In the genomic region with DNA sequence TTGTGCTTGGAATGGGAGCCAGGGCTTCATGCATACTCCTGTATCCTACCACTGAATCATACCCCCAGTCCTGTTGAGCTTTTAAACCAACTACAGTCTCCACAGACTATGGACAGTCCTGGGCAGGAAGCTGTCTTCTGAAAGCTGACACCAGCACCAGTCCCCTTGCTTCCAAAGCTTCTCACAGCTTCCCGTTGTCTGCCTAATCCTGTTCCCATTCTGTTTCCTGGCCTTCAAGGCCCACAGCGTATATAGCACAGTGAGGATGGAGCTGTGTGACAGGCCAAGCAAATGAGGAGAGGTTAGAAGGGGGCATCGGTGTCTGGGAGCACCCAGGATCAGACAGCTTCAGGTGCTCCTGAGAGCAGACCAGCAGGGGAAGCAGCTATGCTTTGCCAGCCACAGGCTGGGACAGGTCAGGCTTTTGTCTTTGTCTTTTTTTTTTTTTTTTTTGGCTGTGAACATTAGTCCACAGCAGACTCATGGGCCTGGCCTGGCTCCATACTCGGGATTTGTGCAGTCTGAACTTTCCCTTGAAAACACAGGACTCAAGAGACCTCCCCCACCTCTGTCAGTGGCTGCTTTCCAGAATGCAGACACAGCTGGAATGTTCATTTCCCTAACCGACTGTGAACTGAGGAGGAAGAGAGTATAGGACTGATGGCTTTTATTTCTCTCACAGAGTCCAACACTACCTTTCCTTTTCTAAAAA, we compare ENCODE assay signal across 9 mouse cellular contexts. TPM values are rescaled to one million over a fixed set of nuclear protein-coding genes. Genes with fewer than 3 reads are reported as not detected.
A peak's percentile ranks its signal among the peaks of the same experiment; 100 is the strongest.
DNase-seq lines count a peak whose midpoint lies in the region; ATAC-seq and TF ChIP-seq lines count a peak whose summit lies in the region.
"Had no signal": no experiment of that assay in that cellular context is flagged by ENCODE, and none has a peak within 500 bp of the region (broad histone marks: within the 10 kb centered on the region; RNA-seq: fewer than 3 reads in every experiment).

No protein-coding gene starts in this region.

- peak; percentile 76 for ATAC-seq in heart, embryonic 16.5 days (replicated peaks; ENCODE audit: extremely low read depth, insufficient read depth, low FRiP score)
- peak; percentile 89 for ATAC-seq in limb, embryonic 14.5 days (ENCODE audit: low FRiP score, low read depth)

- 42% methylated on average over 5 of the region's 5 CpGs for WGBS in heart, embryonic 10.5 days
- 25% methylated on average over 5 of the region's 5 CpGs for WGBS in heart, embryonic 16.5 days
- 21% methylated on average over 5 of the region's 5 CpGs for WGBS in limb, embryonic 14.5 days
- 56% methylated on average over 5 of the region's 5 CpGs for WGBS in forebrain, embryonic 10.5 days

- no peak overlapping the region for H3K9ac ChIP-seq in heart, embryonic 16.5 days (ENCODE audit: low read length)
- H3K9ac ChIP-seq in limb, embryonic 14.5 days (ENCODE audit: low read depth, low read length, severe bottlenecking), result peak overlapping the region; percentile 44

- no peaks in the 10 kb centered on the region for H3K4me1 ChIP-seq in heart, embryonic 10.5 days
- H3K4me1 ChIP-seq in heart, embryonic 16.5 days (ENCODE audit: control insufficient read depth, insufficient read depth, low read length), result 0 out of 2 replicates have a peak, but pooled peaks cover 3% of the 10 kb centered on the region
- peaks cover 25% of the 10 kb centered on the region for H3K4me1 ChIP-seq in limb, embryonic 14.5 days (ENCODE audit: control insufficient read depth, insufficient read depth, low read length)
- no peaks in the 10 kb centered on the region for H3K4me1 ChIP-seq in forebrain, embryonic 10.5 days

- H3K9me3 ChIP-seq in heart, embryonic 10.5 days, result no peaks in the 10 kb centered on the region
- no peaks in the 10 kb centered on the region for H3K9me3 ChIP-seq in heart, embryonic 16.5 days (replicated peaks; ENCODE audit: control insufficient read depth, low read length)
- H3K9me3 ChIP-seq in limb, embryonic 14.5 days (ENCODE audit: control insufficient read depth, low read length), result no peaks in the 10 kb centered on the region
- H3K9me3 ChIP-seq in forebrain, embryonic 10.5 days, result no peaks in the 10 kb centered on the region

- peak; percentile 99 for DNase-seq in heart, adult 11 months
- no peak for DNase-seq in heart, embryonic 10.5 days (ENCODE audit: low spot score)
- peak; percentile 15 for DNase-seq in embryo, embryonic 11 days
- DNase-seq in limb, embryonic 14.5 days (ENCODE audit: low spot score), result peak; percentile 87
- DNase-seq in layer of hippocampus, adult 9-10 months (ENCODE audit: low spot score), result no peak
- DNase-seq in forebrain, embryonic 10.5 days (ENCODE audit: extremely low spot score, low spot score), result no peak
- DNase-seq in frontal cortex, adult 2 months (ENCODE audit: extremely low spot score in 1 of 2, low spot score in 1 of 2), result no peak

- peaks cover 8% of the 10 kb centered on the region; the same call in 1 of the 2 replicates for H3K27me3 ChIP-seq in heart, embryonic 10.5 days (ENCODE audit: insufficient read depth, poor library complexity, severe bottlenecking)
- no peaks in the 10 kb centered on the region for H3K27me3 ChIP-seq in heart, embryonic 16.5 days (ENCODE audit: control insufficient read depth, insufficient read depth, low read length)
- H3K27me3 ChIP-seq in limb, embryonic 14.5 days (ENCODE audit: control insufficient read depth, insufficient read depth, low read length), result no peaks in the 10 kb centered on the region
- no peaks in the 10 kb centered on the region for H3K27me3 ChIP-seq in forebrain, embryonic 10.5 days (ENCODE audit: poor library complexity, severe bottlenecking)

- TF ChIP-seq POLR2A in limb, embryonic 14.5 days (IDR thresholded peaks at IDR 0.05; ENCODE audit: borderline replicate concordance, extremely low read depth, insufficient read depth, insufficient read length), result no peak

- H3K4me2 ChIP-seq in heart, embryonic 16.5 days (ENCODE audit: low read depth, low read length), result no peak overlapping the region
- 0 out of 2 replicates have a peak overlapping the region, but pooled peaks have one; percentile 13 for H3K4me2 ChIP-seq in limb, embryonic 14.5 days (replicated peaks; ENCODE audit: low read depth, low read length, severe bottlenecking)

- H3K4me3 ChIP-seq in heart, embryonic 10.5 days, result no peak overlapping the region
- H3K4me3 ChIP-seq in heart, embryonic 16.5 days (ENCODE audit: low read length), result no peak overlapping the region
- H3K4me3 ChIP-seq in limb, embryonic 14.5 days (replicated peaks; ENCODE audit: low read length), result no peak overlapping the region
- no peak overlapping the region for H3K4me3 ChIP-seq in forebrain, embryonic 10.5 days
- H3K4me3 ChIP-seq: myocyte had no signal

- no peaks in the 10 kb centered on the region for H3K36me3 ChIP-seq in heart, embryonic 10.5 days
- no peaks in the 10 kb centered on the region for H3K36me3 ChIP-seq in heart, embryonic 16.5 days (ENCODE audit: control insufficient read depth, insufficient read depth)
- no peaks in the 10 kb centered on the region for H3K36me3 ChIP-seq in limb, embryonic 14.5 days (ENCODE audit: control insufficient read depth, insufficient read depth, low read length)
- H3K36me3 ChIP-seq in forebrain, embryonic 10.5 days (replicated peaks), result no peaks in the 10 kb centered on the region

- no peak overlapping the region for H3K27ac ChIP-seq in heart, embryonic 10.5 days
- H3K27ac ChIP-seq in heart, embryonic 16.5 days (ENCODE audit: low read length), result peak overlapping the region; percentile 87
- peak overlapping the region; percentile 84 for H3K27ac ChIP-seq in limb, embryonic 14.5 days (replicated peaks; ENCODE audit: low read depth, low read length)
- no peak overlapping the region for H3K27ac ChIP-seq in forebrain, embryonic 10.5 days

RNA-seq across cellular contexts. Expression of a gene that starts 2.1 kb away (rescaled TPM):
- not detected in 2 replicates for polyA plus RNA-seq in heart, embryonic 10.5 days (2016; fragmentation: Nextera tagmentation; extraction: Ambion mirVana)
- polyA plus RNA-seq in heart, embryonic 16.5 days (2015; fragmentation: Nextera tagmentation; extraction: Ambion mirVana), result 0.06 and 0.08 TPM in 2 replicates
- polyA plus RNA-seq in limb, embryonic 14.5 days (2012; rRNA removed), result 0.20 and 0.22 TPM in 2 replicates
- polyA plus RNA-seq in limb, embryonic 14.5 days (2014; fragmentation: Nextera tagmentation; extraction: Ambion mirVana), result 0.41 TPM in 1 of 2 replicates, not detected in the other
- not detected in 2 replicates for polyA plus RNA-seq in forebrain, embryonic 10.5 days (2016; fragmentation: Nextera tagmentation; extraction: Ambion mirVana)
- polyA plus RNA-seq in frontal cortex, adult 2 months (2012; rRNA removed), result 0.36 TPM in 2 replicates

RNA-seq across cellular contexts. Expression of a gene that starts 31.0 kb away (rescaled TPM):
- polyA plus RNA-seq in heart, embryonic 10.5 days (2016; fragmentation: Nextera tagmentation; extraction: Ambion mirVana), result 0.03 TPM in 1 of 2 replicates, not detected in the other
- 0.08 and 0.09 TPM in 2 replicates for polyA plus RNA-seq in heart, embryonic 16.5 days (2015; fragmentation: Nextera tagmentation; extraction: Ambion mirVana)
- polyA plus RNA-seq in limb, embryonic 14.5 days (2012; rRNA removed), result 0.41 and 0.54 TPM in 2 replicates
- 0.47 and 0.55 TPM in 2 replicates for polyA plus RNA-seq in limb, embryonic 14.5 days (2014; fragmentation: Nextera tagmentation; extraction: Ambion mirVana)
- 0.02 TPM in 1 of 2 replicates, not detected in the other for polyA plus RNA-seq in forebrain, embryonic 10.5 days (2016; fragmentation: Nextera tagmentation; extraction: Ambion mirVana)
- polyA plus RNA-seq in frontal cortex, adult 2 months (2012; rRNA removed), result 0.46 and 0.56 TPM in 2 replicates

RNA-seq across cellular contexts. Expression of a gene that starts 36.9 kb away (rescaled TPM):
- 0.54 and 0.62 TPM in 2 replicates for polyA plus RNA-seq in heart, embryonic 10.5 days (2016; fragmentation: Nextera tagmentation; extraction: Ambion mirVana)
- polyA plus RNA-seq in heart, embryonic 16.5 days (2015; fragmentation: Nextera tagmentation; extraction: Ambion mirVana), result 0.86 and 1.00 TPM in 2 replicates
- 3.0 and 3.1 TPM in 2 replicates for polyA plus RNA-seq in limb, embryonic 14.5 days (2012; rRNA removed)
- 1.8 and 2.8 TPM in 2 replicates for polyA plus RNA-seq in limb, embryonic 14.5 days (2014; fragmentation: Nextera tagmentation; extraction: Ambion mirVana)
- polyA plus RNA-seq in forebrain, embryonic 10.5 days (2016; fragmentation: Nextera tagmentation; extraction: Ambion mirVana), result 0.69 and 0.81 TPM in 2 replicates
- 5.0 and 5.4 TPM in 2 replicates for polyA plus RNA-seq in frontal cortex, adult 2 months (2012; rRNA removed)

RNA-seq across cellular contexts. Expression of a gene that starts 37.3 kb away (rescaled TPM):
- polyA plus RNA-seq in heart, embryonic 10.5 days (2016; fragmentation: Nextera tagmentation; extraction: Ambion mirVana), result 11.9 and 14.0 TPM in 2 replicates
- 14.5 and 15.3 TPM in 2 replicates for polyA plus RNA-seq in heart, embryonic 16.5 days (2015; fragmentation: Nextera tagmentation; extraction: Ambion mirVana)
- polyA plus RNA-seq in limb, embryonic 14.5 days (2012; rRNA removed), result 25.9 and 32.0 TPM in 2 replicates
- 24.6 and 27.4 TPM in 2 replicates for polyA plus RNA-seq in limb, embryonic 14.5 days (2014; fragmentation: Nextera tagmentation; extraction: Ambion mirVana)
- polyA plus RNA-seq in forebrain, embryonic 10.5 days (2016; fragmentation: Nextera tagmentation; extraction: Ambion mirVana), result 14.8 and 16.1 TPM in 2 replicates
- 25.9 and 26.0 TPM in 2 replicates for polyA plus RNA-seq in frontal cortex, adult 2 months (2012; rRNA removed)

RNA-seq across cellular contexts. Expression of a gene that starts 59.3 kb away (rescaled TPM):
- 249 and 253 TPM in 2 replicates for polyA plus RNA-seq in heart, embryonic 10.5 days (2016; fragmentation: Nextera tagmentation; extraction: Ambion mirVana)
- 237 and 257 TPM in 2 replicates for polyA plus RNA-seq in heart, embryonic 16.5 days (2015; fragmentation: Nextera tagmentation; extraction: Ambion mirVana)
- polyA plus RNA-seq in limb, embryonic 14.5 days (2012; rRNA removed), result 106 and 135 TPM in 2 replicates
- 224 and 235 TPM in 2 replicates for polyA plus RNA-seq in limb, embryonic 14.5 days (2014; fragmentation: Nextera tagmentation; extraction: Ambion mirVana)
- 143 TPM in 2 replicates for polyA plus RNA-seq in forebrain, embryonic 10.5 days (2016; fragmentation: Nextera tagmentation; extraction: Ambion mirVana)
- polyA plus RNA-seq in frontal cortex, adult 2 months (2012; rRNA removed), result 23.9 and 24.6 TPM in 2 replicates

Comparison
In these comparisons a context has a peak if more than half of its experiments do, and no peak if none do; other contexts are left out.
1. DNase-seq: peak in heart, adult 11 months (single experiment), embryo, embryonic 11 days (single experiment) and limb, embryonic 14.5 days (single experiment); none in heart, embryonic 10.5 days (single experiment), layer of hippocampus, adult 9-10 months (single experiment), forebrain, embryonic 10.5 days (single experiment) and frontal cortex, adult 2 months (0 of 2).
2. H3K27ac ChIP-seq: peak in heart, embryonic 16.5 days (single experiment) and limb, embryonic 14.5 days (single experiment); none in heart, embryonic 10.5 days (single experiment) and forebrain, embryonic 10.5 days (single experiment).